8 mouse cellular contexts compared by ENCODE assay signal in genomic region chr1:184032682-184033389, GRCm38 (mm10). TPM values are rescaled to one million over a fixed set of nuclear protein-coding genes. Genes with fewer than 3 reads are reported as not detected.
DNase-seq lines count a peak whose midpoint lies in the region; ATAC-seq and TF ChIP-seq lines count a peak whose summit lies in the region.

No protein-coding gene starts in this region.

- peak; percentile 59 for DNase-seq in embryo, embryonic 10.5 days (ENCODE audit: low spot score)
- DNase-seq in embryo, embryonic 10 days (ENCODE audit: low spot score): no peak
- DNase-seq in testis, postnatal 14 days (ENCODE audit: low spot score): no peak
- DNase-seq in liver, embryonic 11.5 days (ENCODE audit: low spot score): no peak
- DNase-seq in adrenal gland, adult 2 months: no peak
- no peak for DNase-seq in frontal cortex, postnatal 25 days (ENCODE audit: low spot score in 2 of 2)
- no peak for DNase-seq in gastrocnemius, adult 8-10 months (ENCODE audit: low spot score in 2 of 2)

- H3K4me2 ChIP-seq in liver, embryonic 11.5 days: peak overlapping the region; percentile 95

- no peaks in the 10 kb centered on the region for H3K27me3 ChIP-seq in testis, adult 2 months (ENCODE audit: control insufficient read depth, insufficient read depth, low read length)
- H3K27me3 ChIP-seq in liver, embryonic 11.5 days (replicated peaks; ENCODE audit: control insufficient read depth, insufficient read depth, low read length): no peaks in the 10 kb centered on the region

- H3K27ac ChIP-seq in testis, adult 2 months (ENCODE audit: control insufficient read depth, insufficient read depth, low read depth, low read length): no peak overlapping the region; the same call in 1 of the 2 replicates
- H3K27ac ChIP-seq in liver, embryonic 11.5 days (ENCODE audit: low read depth, low read length): peak overlapping the region; percentile 89

- TF ChIP-seq CTCF in testis, adult 2 months (IDR thresholded peaks at IDR 0.05; ENCODE audit: control insufficient read depth, insufficient read depth, insufficient replicate concordance, low read depth, low read length): no peak

- H3K9ac ChIP-seq in liver, embryonic 11.5 days (ENCODE audit: low read depth, low read length): peak overlapping the region; percentile 92

- H3K36me3 ChIP-seq in testis, adult 2 months (ENCODE audit: control insufficient read depth, insufficient read depth, low read length): no peaks in the 10 kb centered on the region
- H3K36me3 ChIP-seq in liver, embryonic 11.5 days (ENCODE audit: control insufficient read depth, insufficient read depth, low read length): peaks cover 3% of the 10 kb centered on the region

- H3K4me1 ChIP-seq in testis, adult 2 months (ENCODE audit: control insufficient read depth, insufficient read depth, low read length): peaks cover 9% of the 10 kb centered on the region
- H3K4me1 ChIP-seq in liver, embryonic 11.5 days (replicated peaks; ENCODE audit: control insufficient read depth, insufficient read depth, low read length): 0 out of 2 replicates have a peak, but pooled peaks cover 4% of the 10 kb centered on the region

- WGBS in liver, embryonic 11.5 days: 27% methylated on average over 19 of the region's 19 CpGs

- no peak for TF ChIP-seq POLR2A in testis, adult 2 months (IDR thresholded peaks at IDR 0.05; ENCODE audit: control insufficient read depth, low read depth, low read length)

- H3K4me3 ChIP-seq in testis, adult 2 months (ENCODE audit: control insufficient read depth, low read depth, low read length): peak overlapping the region; percentile 91
- peak overlapping the region; percentile 80 for H3K4me3 ChIP-seq in liver, embryonic 11.5 days (ENCODE audit: low read depth, low read length)

- H3K9me3 ChIP-seq in liver, embryonic 11.5 days (ENCODE audit: control insufficient read depth, low read length): no peaks in the 10 kb centered on the region

- ATAC-seq in liver, embryonic 11.5 days (replicated peaks; ENCODE audit: low FRiP score): no peak

RNA-seq across cellular contexts. Expression of gene 1700056E22Rik, which starts 1.3 kb away (rescaled TPM):
- 77.0 and 101 TPM in 2 replicates for polyA plus RNA-seq in testis, adult 2 months (2012; rRNA removed)
- polyA plus RNA-seq in liver, embryonic 11.5 days (2014; fragmentation: Nextera tagmentation; extraction: Ambion mirVana): 0.70 and 0.95 TPM in 2 replicates
- total RNA-seq in adrenal gland, adult 2 months (2021): 1 to 10 TPM; 1.6 to 3.4 TPM
- 7.0 and 13.6 TPM in 2 replicates for polyA plus RNA-seq in adrenal gland, adult 2 months (2012; rRNA removed)
- 1 to 10 TPM in 1 of 4 experiments, under 1 TPM in 3; 0.40 to 1.2 (median 0.49) TPM for total RNA-seq in gastrocnemius, adult 8-10 months (2022)

RNA-seq across cellular contexts. Expression of gene Dusp10, which starts 19.7 kb away (rescaled TPM):
- polyA plus RNA-seq in testis, adult 2 months (2012; rRNA removed): 36.6 and 42.7 TPM in 2 replicates
- 5.4 and 6.1 TPM in 2 replicates for polyA plus RNA-seq in liver, embryonic 11.5 days (2014; fragmentation: Nextera tagmentation; extraction: Ambion mirVana)
- 10 to 100 TPM; 15.8 to 24.2 TPM for total RNA-seq in adrenal gland, adult 2 months (2021)
- polyA plus RNA-seq in adrenal gland, adult 2 months (2012; rRNA removed): 17.8 and 33.3 TPM in 2 replicates
- 10 to 100 TPM; 18.7 to 31.0 (median 23.8) TPM for total RNA-seq in gastrocnemius, adult 8-10 months (2022)
